Mouse (Mus musculus): ENCODE data around the gene Astn2.
A peak's percentile ranks its signal among the peaks of the same experiment; 100 is the strongest.

The Astn2 gene

GRCm38 (mm10) chr4:65580254-65580653, 824.2 kb downstream of the Astn2 start:
- DNase-seq (ENCODE audit: low read depth, low spot score): peak; percentile 52

DNA sequence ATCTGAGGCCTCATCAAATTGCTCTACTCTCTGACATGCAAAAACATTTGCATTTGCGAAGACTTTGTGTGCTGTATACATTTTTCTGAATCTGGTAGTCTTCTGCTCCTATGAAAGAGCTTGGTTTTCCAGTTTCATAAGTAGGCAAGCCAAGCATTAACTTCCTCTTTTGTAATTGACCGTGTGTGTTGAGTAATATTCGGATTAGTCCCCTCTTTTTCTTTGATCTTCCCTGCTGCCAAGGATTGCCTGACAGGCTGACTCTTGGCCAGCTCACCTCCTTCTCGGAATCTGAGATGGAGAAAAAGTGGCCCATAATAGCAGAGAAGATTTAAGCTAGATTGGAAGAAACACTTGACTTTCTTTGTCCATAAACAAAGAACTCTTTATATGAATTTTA, 838.9 kb downstream of the Astn2 start:
- no peak for DNase-seq (ENCODE audit: low read depth, low spot score)

- DNase-seq (ENCODE audit: low read depth, low spot score): peak; percentile 7
These were observed 855.9 kb downstream of the Astn2 start for GRCm38 (mm10) chr4:65548561-65548960.

- DNase-seq (ENCODE audit: low read depth, low spot score): no peak
These were observed 858.8 kb downstream of the Astn2 start for GRCm38 (mm10) chr4:65545582-65545981.

GRCm38 (mm10) chr4:65532071-65532736, 872.2 kb downstream of the Astn2 start:
- no peak for DNase-seq (ENCODE audit: low read depth, low spot score)

- DNase-seq (ENCODE audit: low read depth, low spot score): peak; percentile 15
These were observed 872.8 kb downstream of the Astn2 start for GRCm38 (mm10) chr4:65531621-65532020.

DNA sequence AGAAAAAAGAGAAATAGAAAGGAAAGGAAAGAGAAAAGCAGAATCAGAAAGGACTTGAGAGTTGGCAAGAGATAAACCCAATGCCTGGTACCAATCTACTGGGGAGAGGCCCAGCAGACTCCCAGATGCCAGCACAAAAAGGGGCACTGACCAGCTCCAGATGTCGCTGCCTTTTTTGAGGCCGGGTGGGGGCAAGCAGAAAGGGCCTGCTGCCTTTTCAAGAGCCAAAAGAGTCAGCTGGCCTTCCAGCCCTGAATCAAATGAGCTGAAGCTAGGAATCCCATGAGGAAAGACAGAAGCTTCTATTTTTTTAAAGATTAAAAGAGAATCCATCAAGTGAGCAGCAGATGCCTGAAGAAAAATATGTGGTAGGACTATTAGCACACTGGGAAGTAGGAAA, 873.5 kb downstream of the Astn2 start:
- peak; percentile 5 for DNase-seq (ENCODE audit: low read depth, low spot score)

DNA sequence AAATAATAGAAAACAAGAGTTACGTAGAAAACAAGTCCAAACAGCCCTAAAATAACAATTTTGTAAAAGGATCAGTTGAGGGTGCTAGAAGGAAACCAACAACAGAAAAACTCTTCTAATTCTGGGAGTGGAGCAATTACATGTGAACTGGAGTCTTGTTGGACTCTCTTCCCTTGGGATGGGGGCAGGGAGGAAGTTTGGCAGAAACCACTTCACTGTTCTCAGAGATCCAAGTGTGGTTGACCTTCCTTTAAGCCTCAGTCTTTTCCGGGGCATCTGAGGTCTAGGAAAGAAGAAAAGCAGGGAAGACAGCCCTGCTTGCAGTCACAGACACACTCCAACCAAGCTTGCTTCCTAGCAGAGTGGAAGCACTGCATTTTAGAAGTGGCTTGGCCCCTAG, 896.3 kb downstream of the Astn2 start:
- DNase-seq (ENCODE audit: low read depth, low spot score): no peak

GRCm38 (mm10) chr4:65506870-65507269, 897.5 kb downstream of the Astn2 start:
- no peak for DNase-seq (ENCODE audit: low read depth, low spot score)

- peak; percentile 95 for DNase-seq (ENCODE audit: low read depth, low spot score)
These were observed 908.0 kb downstream of the Astn2 start for GRCm38 (mm10) chr4:65496463-65496834.

- no peak for DNase-seq (ENCODE audit: low read depth, low spot score)
These were observed 908.5 kb downstream of the Astn2 start for GRCm38 (mm10) chr4:65495705-65496462.

DNA sequence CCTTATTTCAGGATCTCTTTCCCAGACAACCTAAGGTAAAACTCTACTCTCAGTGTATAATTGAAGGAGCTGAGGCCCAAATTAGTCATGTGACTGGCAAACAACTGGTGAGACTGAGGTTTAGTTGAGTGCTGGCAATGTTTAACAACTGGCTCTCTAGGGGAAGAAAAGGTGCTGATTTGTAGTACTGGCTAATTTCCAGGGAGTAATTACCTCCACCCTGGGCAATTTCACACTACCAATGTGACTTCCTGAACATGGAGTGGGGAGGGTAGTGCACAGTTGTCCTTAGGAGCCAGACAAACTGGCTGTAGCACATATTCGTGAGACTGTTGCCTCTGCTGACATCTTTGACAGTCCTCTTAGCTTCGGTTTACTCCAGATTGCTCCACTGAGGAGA, 912.9 kb downstream of the Astn2 start:
- no peak for DNase-seq (ENCODE audit: low read depth, low spot score)

DNA sequence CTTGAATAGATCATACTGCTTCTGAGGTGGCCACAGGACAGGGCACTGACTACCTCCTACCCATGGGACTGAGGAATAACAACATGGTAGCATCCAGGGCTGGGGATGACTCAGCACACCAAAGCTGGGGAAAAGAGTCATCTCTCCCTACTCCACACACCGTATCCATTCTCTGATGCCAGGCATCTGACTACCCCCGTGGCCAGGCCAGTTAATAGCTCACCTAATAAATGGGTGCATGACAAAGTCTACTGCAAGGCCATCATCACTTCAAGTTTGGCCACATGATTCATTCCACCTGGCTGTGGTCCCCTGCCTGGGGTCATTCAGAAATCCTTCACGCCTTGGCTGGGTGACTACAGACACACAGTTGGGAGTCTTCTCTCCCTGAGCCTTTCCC, 914.7 kb downstream of the Astn2 start:
- DNase-seq (ENCODE audit: low read depth, low spot score): no peak

DNA sequence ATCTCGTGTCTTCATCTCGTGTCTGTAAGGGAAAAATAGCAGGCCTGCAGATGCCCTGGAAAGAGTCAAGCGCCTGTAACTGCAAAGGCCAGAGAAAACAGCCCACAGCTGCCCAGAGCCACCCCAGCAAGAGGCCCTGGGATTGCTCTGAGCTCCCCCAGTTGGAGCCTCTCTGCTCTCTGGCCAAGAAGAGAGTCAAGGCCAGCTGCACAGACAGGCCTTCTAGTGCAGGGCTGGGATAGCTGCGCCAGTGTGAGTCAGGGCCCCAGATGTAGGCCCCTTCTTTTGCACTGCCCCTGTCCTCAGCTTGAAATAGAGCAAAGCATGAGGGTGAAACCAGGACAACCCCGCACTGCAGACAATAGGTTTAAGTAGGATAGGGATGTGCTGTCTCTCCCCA, 922.8 kb downstream of the Astn2 start:
- DNase-seq (ENCODE audit: low read depth, low spot score): no peak

- peak; percentile 93 for DNase-seq (ENCODE audit: low read depth, low spot score)
These were observed 927.3 kb downstream of the Astn2 start for GRCm38 (mm10) chr4:65477106-65477505.

DNA sequence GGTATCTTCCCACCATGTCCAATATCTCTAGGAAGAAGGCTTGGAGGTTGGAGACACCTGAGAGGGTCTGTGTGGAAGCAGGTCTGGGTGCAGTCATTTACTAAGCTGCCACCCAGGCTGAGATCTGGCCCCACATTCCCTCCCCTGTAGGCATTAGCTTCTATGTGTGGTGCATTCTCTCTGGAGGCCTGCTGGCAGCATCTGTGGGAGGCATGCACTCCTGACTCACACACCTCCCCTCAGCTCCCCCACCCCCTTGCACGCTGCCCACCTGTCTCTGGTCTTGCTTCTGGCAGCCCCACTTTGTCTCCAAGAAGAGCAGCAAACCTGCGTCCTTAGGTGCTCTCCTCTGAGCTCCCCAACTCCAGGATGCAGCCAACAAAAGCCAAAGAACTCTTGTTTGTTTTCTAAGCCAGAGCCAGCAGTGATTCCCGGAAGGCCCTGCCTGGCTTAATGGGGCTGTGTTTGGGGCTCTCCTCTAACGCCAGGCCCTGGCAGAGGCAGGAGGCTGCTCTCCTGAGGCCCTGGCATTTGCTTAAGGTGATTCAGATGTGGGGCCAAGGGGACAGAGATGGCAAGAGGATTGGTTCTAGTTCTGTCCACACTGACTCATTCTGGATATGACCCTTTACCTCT, 928.4 kb downstream of the Astn2 start:
- DNase-seq (ENCODE audit: low read depth, low spot score): peak; percentile 71

DNA sequence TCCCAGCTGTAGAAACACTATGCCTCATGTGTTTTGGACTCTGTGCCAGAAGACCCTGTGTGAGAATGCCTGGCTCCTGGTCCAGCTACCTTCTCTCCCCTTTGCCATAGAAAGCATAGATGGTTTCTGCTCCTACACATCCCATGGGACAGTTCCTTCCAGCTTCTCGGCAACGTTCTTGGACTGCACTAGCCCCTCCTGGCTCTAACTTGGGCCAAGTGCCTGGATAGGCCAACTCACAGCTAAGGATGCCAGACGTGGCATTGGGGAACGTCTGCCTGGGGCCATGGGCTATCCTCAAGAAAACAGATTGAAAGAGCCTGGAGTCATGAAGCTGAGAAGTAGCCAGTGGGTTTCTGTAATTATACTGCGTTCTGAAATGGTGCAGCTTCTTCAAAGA, 931.3 kb downstream of the Astn2 start:
- peak; percentile 51 for DNase-seq (ENCODE audit: low read depth, low spot score)

- no peak for DNase-seq (ENCODE audit: low read depth, low spot score)
These were observed 955.2 kb downstream of the Astn2 start for GRCm38 (mm10) chr4:65449171-65449570.

GRCm38 (mm10) chr4:65441746-65442145, 962.7 kb downstream of the Astn2 start:
- no peak for DNase-seq (ENCODE audit: low read depth, low spot score)

GRCm38 (mm10) chr4:65430804-65431203, 973.6 kb downstream of the Astn2 start:
- no peak for DNase-seq (ENCODE audit: low read depth, low spot score)

DNA sequence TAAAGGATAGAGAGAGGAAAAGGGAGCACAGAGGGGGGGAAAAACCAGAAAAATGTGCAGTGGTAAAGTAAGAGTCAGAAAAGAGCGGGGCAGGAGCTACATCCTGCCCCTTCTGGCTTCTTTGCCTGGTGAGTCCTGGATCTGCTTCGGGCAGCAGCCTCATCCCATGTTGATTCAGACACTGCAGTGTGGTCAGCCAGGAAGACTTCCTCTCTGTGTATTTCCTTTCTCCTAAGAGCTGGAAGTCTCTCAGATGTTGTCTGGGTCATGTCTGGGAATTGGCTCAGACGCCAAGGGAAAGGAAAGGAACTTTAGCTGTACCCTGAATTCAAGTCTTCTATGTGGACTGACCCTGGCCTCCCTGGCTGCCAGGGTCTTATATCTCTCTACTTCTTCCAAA, 976.9 kb downstream of the Astn2 start:
- DNase-seq (ENCODE audit: low read depth, low spot score): no peak

- DNase-seq (ENCODE audit: low read depth, low spot score): no peak
These were observed 978.0 kb downstream of the Astn2 start for GRCm38 (mm10) chr4:65426437-65426836.

- DNase-seq (ENCODE audit: low read depth, low spot score): no peak
These were observed 981.3 kb downstream of the Astn2 start for GRCm38 (mm10) chr4:65423068-65423625.

All from 3T3-L1 (cell line).